Mouse (Mus musculus) cerebellum, postnatal 25 days (tissue): ENCODE measurements around the gene Eif2ak4.

Experiments used
- DNase-seq, 2 experiments: peaks; one replicate each; pipeline ENCODE4 v3.0.0; 2021; ENCODE audit warnings: mixed read lengths in 2 of 2

The Eif2ak4 gene

DNA sequence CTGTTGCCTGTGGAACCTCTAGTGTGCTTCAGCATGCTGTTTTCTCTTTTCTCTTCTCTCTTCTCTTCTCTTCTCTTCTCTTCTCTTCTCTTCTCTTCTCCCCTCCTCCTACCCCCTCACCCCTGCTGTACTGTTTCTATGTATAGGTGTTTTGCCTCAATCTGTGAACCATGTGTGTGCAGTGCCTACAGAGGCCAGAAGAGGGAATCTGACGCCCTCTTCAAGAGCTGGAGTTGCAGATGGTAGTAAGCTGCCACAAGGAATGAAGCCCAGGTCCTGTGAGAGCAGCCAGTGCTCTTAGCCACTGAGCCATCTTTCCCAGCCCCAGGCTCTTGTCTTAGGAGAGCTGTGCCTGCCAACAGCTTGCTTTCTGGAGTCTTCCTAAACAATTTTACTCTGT is 78.2 kb downstream of the Eif2ak4 start:
- no peak for DNase-seq

DNA sequence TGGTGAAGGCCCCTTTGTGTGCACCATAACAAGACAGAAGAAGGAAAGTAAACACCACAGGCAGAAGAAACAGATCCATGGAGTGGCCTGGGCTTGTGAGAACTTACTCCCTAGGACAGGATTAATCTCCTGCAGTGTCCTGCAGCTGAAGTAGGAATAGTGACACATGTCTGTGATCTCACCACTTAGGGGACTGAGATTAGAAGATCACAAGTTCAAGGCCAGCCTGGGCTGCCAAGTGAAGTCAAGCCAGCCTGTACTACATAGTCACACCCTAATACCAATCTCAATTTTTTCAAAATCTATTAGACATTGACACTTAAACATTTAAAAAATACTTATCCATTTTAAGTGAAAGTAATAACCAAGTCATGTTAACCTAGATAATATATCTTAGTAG is 79.9 kb downstream of the Eif2ak4 start:
- no peak for DNase-seq

DNA sequence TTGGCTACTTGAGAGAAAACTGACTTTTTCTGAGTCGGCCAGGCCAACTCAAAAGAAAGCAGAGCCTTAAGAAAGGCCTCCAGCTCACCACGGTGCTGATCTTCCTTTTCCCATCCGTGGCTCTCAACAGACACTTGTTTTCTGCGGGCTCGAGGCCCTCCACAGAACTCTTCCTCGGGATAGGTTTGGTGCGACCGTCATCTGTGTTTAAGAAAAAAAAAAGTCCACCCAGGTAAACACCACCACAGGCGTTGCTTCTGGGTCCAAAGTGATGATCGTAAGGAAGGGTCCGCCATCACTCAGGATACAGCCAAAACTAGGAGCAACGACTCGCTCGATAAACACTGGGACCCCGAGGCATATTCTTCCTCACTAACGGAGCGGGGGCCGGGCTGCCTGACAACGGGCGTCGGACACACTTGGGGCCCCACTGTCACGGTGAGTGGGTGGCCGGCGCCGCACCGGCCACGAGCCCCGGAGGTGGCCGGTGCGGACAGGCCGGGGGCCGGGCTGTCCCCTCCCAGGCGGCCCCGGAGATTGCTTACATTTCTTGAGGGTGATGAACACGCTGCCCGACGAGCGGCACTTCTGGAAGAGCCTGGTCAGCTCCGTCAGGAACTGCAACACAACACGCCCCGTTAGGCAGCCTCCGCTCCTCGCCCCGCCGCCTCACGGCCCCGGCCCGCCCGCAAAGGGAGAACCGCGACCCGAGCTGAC is 90.6 kb downstream of the Eif2ak4 start:
- DNase-seq: peak in 1 of 2 experiments; percentile 19

DNA sequence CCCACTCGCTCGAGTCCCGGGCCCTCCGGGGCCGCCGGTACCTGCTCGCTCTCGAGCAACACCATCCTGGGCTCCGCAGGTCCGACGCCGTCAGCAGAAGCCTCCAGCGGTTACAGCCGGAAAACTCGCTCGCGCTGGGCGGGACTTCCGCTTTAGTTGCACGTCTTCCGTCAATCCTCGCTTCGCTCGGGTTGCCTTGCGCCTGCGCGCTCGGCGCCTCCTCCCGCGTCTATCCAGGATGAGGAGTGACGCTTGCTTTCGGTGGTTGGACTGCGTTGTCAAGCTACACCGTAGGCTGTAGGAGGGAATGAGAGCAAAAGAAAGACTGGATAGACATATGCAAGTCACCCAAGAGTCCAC is 91.1 kb downstream of the Eif2ak4 start, which contains the start of gene Srp14:
Gene Srp14 (minus strand): TSS at position 162 of the 360 bp plus-strand sequence.
- peak; percentile 92 to 96 for DNase-seq

DNA sequence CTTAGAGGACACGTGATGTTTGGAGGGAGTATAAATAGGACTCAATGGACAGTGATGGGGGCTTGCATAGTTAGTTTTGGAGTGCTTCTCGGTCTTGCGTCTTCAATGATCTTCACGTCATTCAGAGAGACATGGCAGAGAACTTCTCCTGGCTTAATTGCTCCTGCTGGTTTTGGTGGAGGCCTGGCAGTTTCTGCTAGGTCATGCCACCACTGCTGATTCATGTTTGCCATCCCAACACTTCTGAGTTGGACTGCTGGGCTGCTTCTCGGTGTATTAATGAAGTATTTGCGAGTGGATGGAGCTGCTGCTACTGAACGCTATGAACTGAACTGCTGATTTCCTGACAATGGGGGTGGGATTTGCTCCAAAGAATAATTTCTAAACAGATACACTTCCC is 92.5 kb downstream of the Eif2ak4 start:
- no peak for DNase-seq

DNA sequence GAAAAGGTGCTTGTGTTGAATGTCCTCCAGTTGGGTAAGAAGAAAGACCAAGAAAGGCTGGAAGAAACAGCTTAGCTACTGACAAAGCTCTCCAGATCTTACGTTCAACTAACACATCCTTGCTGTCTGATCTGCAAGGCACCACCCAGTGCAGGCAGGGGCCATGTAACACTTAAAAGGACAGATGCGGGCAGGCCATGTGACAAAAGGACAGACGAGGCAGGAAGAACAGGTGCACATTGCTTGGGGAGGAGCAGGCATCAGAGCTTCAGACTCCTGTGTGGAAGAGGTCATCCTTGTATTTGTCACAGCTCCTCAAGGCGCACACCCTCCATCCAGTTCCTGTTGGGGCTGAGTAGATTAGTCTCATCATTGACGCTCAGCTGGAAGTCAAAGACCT is 94.6 kb downstream of the Eif2ak4 start:
- DNase-seq: no peak

DNA sequence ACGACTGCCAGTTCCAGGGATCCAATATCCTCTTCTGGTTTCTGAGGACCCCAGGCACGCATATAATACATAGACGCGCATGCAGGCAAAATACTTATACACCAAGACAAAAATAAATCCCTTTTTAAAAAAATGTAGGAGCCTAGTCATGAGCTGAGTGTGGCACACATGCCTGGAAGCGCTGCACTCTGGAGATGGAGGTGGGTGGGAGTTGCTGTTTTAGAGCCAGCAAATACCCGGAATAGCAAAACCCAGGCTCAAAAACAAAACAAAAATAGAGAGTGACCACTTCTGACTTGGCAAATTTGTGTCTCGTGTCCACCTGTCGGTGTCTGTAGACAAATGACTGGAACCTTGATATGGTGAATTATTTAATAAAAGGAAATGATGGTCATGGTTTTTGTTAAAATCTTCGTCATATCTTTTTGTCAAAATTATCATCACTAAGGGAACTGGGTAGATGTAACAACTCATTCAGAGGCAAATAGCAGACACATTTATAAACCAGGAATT is 96.0 kb downstream of the Eif2ak4 start:
- no peak for DNase-seq

DNA sequence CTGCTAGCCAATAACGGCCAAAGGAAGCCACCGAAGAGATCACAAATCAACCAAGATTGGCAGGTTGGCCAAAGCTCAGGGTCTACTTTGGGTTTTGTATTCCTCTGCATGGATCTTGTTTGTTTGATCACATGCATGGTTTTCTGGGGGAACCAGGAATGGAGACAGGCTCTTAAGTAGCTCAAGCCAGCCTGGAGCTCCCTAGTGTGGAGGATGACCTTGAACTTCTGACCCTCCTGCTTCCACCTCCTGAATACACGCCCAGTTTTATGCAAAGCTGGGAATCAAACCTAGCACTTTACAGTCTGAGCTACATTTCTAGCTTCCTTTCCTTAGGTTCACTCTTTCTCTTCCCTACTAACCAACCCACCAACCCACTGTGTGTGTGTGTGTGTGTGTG is 97.0 kb downstream of the Eif2ak4 start:
- DNase-seq: no peak

DNA sequence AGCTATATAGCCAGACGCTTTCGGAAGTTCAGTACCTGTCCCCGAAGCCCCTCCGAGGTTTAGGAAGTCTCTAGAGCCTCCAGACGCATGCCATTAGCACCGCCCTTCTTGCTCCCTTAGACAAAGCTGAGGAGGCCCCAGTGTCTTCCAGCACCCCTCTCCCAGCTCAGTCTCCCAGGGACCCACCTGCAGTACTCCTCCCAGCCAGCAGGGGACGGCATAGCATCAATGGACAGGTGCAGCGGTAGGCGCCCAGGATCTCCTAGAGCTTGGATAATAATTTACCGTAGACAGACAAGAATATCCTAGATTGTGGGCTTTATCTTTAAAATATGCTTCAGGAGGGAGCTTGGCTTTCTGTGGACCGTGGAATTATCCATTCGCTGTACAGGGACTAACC is 98.5 kb downstream of the Eif2ak4 start:
- peak; percentile 86 to 92 for DNase-seq

DNA sequence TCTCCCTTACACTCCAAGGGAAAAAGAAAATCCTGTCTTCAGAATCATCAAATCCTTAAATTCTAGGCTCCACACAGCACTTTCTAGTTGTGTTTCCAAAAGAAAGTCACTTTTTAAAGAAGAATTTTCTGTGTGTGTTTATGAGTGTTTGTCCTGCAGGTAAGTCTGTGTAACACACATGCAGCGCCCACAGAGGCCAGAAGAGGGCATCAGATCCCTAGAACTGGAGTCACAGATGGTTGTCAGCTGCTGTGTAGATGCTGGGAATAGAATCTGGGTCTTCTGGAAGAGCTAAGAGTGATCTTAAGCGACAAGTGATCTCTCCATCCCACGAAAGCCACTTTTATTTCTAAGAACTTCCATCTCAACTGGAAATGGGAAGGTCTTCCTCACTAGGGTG is 99.4 kb downstream of the Eif2ak4 start:
- peak in 1 of 2 experiments; percentile 40 for DNase-seq

DNA sequence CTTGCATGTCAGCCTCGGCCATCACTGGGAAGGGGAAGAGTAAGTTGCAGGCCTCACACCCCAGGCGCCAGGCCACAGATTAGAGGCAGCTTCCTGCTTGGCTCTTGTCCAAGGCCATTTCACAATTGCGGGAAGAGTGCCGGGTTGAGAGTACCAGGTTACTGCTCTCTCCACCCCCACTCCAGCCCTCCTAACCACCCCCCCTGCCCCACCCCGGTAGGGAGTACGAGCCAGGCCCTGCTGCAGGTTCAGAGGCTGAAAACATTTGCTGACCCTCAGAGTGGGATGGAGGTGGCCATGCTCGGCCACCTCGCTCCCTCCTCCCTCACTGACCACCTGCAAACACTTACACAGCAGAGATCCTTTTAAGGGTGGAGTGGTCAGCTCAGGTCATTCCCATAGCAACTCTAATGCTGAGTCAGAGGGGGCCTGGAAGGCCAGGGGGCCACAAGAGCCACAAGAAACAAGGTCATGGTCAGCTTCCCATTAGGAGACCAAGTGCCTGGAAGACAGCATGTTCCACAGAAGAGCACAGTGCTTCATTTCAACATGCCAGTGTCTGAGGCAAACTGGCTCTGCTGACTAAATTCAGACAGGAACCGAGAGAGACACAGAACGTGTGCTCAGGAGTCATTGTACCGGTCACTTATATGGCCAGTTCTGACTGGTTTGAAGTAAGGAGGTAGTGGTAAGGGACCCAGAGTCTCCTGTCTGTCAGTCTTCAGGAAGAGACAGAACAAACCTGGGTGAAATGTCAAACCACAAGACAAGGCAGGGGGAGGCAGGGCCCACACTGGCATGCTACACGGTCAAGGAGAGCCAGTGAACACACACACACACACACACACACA is 102.0 kb downstream of the Eif2ak4 start:
- DNase-seq: peak in 1 of 2 experiments; percentile 33

DNA sequence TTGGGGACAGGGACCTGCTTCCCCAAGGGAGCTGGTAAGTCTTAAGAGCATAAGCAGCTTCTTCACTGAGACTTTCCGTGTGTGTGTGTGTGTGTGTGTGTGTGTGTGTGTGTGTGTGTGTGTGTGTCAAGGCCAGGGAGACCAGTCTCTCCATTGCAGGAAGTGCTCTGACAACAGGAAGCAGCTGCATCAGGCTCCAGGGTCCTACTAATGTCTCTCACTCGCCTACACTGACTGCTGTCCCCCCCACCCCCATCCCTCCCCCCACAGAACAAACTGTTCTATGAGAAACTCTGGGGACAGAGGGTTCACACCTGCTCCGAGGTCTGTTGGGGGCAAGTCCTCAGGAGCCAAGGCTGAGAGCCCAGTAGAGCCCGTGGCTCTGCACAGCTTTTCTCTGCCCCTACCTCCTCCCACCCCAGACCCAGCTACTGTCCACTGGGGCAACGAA is 102.9 kb downstream of the Eif2ak4 start:
- DNase-seq: no peak

DNA sequence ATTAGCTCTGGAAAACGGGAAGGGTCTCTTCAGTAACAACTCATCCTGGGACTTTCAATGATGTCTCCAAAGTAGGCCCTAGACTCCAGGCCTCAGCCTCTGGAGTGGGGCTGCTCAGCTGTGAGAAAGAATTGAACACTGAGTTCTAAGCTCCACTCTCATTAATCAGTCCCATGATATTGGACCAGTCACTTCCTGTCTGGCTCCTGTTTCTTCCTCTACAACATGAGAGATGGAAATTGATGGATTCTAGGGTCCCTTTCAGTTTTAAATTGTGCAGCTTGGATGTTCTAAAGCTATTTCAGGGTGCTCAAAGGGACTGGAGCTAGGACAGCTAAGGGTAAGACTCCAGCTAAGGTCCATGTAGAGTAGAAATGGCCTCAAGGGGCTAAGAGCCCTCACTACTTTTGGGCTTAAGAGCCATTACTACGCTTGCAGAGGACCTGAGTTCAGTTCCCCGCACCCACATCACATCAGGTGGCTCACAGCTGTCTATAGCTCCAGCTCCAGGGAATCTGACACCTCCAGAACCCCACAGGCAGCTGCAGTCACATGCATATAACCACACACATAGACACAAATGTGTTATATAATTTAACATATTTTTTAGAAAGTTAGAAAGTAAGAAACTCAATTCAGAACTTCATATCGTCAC is 103.5 kb downstream of the Eif2ak4 start:
- DNase-seq: no peak

DNA sequence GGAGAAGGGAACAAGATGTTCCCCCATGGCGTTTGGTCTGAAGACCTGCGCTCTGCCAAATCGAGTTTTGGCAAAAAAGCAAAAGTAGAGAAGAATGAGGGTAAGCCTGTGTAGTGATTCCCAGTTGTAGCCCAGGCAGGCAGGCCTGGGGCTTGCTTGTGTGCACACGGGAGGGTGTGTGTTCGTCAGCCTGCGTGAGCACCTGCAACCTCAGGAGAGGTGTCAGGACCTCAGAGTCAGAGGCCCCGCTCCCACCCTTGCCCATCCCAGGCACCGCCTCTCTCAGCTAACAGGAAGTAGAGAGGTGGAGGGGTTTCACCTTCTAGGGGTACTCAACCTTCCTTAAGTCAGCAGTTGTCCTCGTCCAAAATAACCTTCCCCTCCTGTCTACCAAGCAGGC is 106.6 kb downstream of the Eif2ak4 start:
- no peak for DNase-seq

DNA sequence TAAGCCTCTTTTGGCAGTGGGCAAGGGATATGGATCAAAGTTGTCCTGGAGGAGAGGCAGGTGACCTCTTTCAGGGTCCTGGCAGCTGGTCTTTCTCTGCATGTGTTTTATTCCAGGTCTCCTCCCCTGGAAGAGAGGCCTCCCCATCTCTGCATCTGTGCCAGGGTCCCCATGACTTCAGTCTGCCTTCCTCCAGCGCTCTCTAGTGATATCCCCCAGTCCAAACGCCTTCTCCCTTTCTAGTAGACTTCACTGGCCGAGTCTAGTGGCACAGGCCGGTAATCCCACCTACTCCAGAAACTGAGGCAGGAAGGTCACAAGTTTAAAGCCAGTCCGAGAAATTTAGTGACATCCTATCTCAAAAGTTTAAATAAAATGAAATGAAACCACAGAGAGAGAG is 109.5 kb downstream of the Eif2ak4 start:
- DNase-seq: no peak

DNA sequence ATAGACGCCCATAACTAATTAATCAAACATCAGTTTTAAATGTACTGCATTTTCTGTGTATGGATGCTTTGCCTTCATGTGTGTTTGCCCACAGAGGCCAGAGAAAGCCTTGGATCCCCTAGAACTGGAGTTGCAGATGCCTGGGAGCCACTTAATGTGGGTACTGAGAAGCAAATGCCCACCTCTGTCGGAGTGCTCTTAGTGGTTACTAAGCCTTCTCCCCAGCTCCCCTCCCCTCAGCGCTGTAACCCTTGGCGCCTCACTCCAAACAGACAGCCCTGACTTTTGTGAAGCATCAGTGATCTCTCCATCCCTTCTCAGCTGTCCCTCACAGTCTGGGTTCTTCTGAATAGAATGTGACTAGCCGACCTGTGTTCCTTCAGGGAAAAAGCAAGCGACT is 110.1 kb downstream of the Eif2ak4 start:
- DNase-seq: no peak

DNA sequence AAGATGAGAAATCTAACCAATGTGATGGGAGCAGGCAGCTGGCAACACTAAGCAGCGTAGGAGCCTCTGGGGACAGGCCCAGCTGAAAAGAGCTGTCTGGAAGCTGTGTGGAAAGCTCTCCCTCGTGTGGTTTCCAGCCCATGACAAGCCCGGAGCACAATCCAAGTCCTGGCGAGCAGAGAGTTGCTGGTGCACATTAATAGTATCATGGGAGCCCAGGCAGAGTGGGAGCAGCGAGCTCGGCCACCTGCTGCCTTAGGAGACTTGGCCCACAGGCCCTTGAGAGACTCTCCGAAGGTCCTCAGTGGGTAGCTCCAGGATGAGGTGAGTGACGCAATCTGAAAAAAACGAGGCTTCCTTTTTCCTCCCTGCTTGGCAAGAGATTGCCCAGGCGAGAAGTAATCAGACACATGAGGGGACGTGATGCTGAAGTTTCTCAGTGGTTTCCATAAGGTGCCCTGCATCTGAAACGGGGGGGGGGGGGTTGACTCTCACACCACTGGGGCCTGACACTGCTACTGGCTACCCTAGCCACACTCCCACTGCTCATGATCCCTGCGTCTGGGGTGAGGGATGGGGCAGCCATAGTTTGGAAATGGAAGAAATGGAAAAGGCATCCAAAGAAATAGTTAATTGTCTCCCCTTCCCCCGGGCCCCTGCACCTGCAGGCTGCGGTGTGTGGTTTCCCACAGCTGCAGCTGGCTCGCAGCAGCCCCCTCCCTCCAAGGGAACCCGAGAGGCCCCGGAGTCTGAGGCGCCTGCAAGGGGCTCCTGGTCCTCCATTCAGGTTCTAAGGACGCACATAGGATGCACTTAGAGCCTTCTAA is 110.9 kb downstream of the Eif2ak4 start:
- no peak for DNase-seq

DNA sequence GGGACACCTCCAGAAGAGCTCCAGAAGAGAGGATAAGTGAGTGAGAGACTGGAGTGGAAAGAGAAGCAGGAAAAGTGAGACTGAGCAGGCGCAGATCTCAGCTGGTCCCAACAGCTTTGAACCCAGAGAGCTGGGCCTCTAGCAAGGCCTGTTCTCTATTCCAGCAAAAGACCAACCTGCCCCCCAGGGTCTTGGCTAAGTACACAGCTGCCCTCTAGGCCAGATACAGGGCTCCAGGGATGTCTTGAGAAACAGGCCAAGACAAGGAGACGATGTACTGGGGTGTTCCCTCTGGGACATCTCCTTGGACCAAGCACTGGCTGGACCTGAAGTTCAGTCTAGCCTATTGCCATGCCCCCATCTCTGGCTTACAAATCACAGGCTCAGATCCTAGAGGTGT is 111.8 kb downstream of the Eif2ak4 start:
- no peak for DNase-seq

DNA sequence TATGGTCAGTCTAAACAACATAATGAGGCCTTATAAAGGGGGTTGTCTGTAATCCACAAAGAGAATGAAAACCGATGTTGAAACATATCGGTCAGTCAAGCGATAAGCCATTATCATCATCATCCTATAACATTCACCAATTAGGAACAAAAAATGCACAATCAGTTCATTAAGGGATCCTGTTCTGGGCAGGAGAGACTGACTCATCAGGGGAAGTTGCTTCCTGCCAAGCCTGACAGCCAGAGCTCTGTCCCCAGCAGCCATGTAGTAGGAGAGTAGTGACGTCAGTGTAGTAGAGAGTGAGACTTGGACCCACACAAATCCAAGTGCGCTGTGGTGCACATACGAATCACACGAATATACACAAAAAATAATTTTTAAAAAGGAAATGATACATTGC is 118.7 kb downstream of the Eif2ak4 start:
- DNase-seq: no peak

DNA sequence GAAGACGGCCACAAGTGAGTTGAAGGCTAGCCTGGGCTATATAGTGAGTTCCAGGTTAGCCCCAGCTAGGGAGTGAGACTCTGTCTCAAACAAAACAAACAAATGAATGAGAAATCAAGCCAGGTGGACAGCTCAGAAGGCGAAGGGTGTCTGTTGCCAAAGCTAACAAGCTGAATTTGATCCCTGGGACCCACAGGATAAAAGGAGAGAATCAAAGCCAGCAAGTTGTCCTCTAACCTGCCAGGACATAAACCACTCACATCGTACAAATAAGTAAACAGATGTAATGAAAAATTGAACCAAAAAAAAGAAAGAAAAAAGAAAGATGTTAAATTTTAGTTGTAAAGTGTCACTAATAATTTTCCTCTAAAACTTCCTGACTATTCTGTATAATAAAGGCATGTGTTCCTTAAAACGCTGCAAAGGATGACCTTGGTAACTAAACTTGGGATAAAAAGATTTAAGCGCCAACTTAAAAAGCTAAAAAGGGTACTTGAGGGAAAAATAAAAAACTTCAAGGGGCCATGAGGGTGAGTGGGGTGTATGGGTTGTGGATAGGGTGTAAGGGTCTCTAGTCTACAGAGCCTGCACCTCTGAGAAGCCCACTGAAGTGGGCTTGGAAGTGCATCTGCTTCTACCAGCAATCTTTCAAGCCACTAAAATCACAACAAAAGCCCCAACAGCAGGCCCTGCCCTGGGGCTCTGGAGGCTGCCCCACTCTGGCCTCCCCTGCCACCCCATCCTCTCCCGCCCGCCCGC is 121.4 kb downstream of the Eif2ak4 start:
- DNase-seq: no peak

DNA sequence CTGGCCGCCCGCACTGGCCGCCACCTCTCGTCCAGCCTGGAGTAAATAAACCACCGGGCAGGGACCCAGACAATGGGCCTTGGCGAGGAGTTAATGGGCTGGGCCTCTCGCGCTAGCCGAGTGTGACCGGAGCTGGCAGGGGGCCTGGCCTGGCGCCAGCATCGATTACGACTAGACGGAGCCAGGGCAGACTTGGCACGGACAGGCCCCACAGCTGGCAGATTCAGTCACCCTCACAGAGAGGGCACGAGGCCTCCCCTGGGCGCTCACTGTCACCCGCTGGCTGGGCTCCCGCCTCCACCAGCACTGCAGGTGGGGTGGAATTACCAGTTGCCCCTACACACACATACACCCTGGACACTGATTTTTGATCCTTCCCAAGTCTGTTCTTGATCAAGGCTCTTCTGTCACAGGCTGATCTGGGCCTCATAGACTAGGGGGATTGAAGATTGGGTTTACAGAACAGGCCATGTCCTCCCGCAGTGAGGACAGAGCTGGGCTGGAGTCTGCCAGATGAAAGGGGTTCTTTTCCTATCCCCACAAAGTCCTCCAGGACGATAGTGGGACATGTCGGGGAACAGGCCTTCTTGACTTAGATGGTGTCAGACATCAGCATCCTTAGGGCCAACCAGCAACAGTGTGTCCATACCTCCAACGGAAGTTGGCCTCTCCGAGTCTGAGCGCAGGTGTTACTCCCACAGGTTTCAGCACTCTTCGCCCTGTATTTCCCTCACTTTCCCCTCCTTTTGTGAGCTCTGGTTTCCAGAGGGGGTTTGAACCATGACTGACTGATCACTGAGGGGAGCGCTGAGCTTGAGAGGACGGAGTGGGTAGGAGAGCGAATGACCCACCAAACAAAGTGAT is 122.3 kb downstream of the Eif2ak4 start:
- peak; percentile 69 to 85 for DNase-seq
